Mouse (Mus musculus): ENCODE data around the gene Cdh12. TPM values are rescaled to one million over a fixed set of nuclear protein-coding genes. Genes with fewer than 3 reads are reported as not detected.

Cdh12 gene
- polyA plus RNA-seq, 1 experiment, result not detected

- no peak for TF ChIP-seq GATA1 (IDR thresholded peaks at IDR 0.05; ENCODE audit: low read length)
Measured at GRCm38 (mm10) chr15:20928221-20928620, 479.2 kb downstream of the Cdh12 start.

GRCm38 (mm10) chr15:20944000-20944399 lies 494.9 kb downstream of the Cdh12 start:
- no peak for TF ChIP-seq GATA1 (IDR thresholded peaks at IDR 0.05; ENCODE audit: low read length)

GRCm38 (mm10) chr15:20967463-20967862 lies 518.4 kb downstream of the Cdh12 start:
- TF ChIP-seq GATA1 (IDR thresholded peaks at IDR 0.05; ENCODE audit: low read length), result no peak

GRCm38 (mm10) chr15:20971041-20971440 lies 522.0 kb downstream of the Cdh12 start:
- TF ChIP-seq GATA1 (IDR thresholded peaks at IDR 0.05; ENCODE audit: low read length), result no peak

- no peak for TF ChIP-seq GATA1 (IDR thresholded peaks at IDR 0.05; ENCODE audit: low read length)
Measured at GRCm38 (mm10) chr15:21000541-21000940, 551.5 kb downstream of the Cdh12 start.

GRCm38 (mm10) chr15:21007931-21008330 lies 558.9 kb downstream of the Cdh12 start:
- no peak for TF ChIP-seq GATA1 (IDR thresholded peaks at IDR 0.05; ENCODE audit: low read length)

GRCm38 (mm10) chr15:21008487-21008886 lies 559.4 kb downstream of the Cdh12 start:
- TF ChIP-seq GATA1 (IDR thresholded peaks at IDR 0.05; ENCODE audit: low read length), result no peak

GRCm38 (mm10) chr15:21008969-21009368 lies 559.9 kb downstream of the Cdh12 start:
- no peak for TF ChIP-seq GATA1 (IDR thresholded peaks at IDR 0.05; ENCODE audit: low read length)

- no peak for TF ChIP-seq GATA1 (IDR thresholded peaks at IDR 0.05; ENCODE audit: low read length)
Measured at GRCm38 (mm10) chr15:21063683-21064082, 614.6 kb downstream of the Cdh12 start.

GRCm38 (mm10) chr15:21069264-21069663 lies 620.2 kb downstream of the Cdh12 start:
- no peak for TF ChIP-seq GATA1 (IDR thresholded peaks at IDR 0.05; ENCODE audit: low read length)

- no peak for TF ChIP-seq GATA1 (IDR thresholded peaks at IDR 0.05; ENCODE audit: low read length)
Measured at GRCm38 (mm10) chr15:21092824-21093223, 643.8 kb downstream of the Cdh12 start.

- TF ChIP-seq GATA1 (IDR thresholded peaks at IDR 0.05; ENCODE audit: low read length), result no peak
Measured at GRCm38 (mm10) chr15:21109009-21109841, 660.2 kb downstream of the Cdh12 start.

GRCm38 (mm10) chr15:21109889-21110500 lies 660.9 kb downstream of the Cdh12 start:
- TF ChIP-seq GATA1 (IDR thresholded peaks at IDR 0.05; ENCODE audit: low read length), result no peak

- TF ChIP-seq GATA1 (IDR thresholded peaks at IDR 0.05; ENCODE audit: low read length), result no peak
Measured at GRCm38 (mm10) chr15:21110874-21111603, 662.0 kb downstream of the Cdh12 start.

- TF ChIP-seq GATA1 (IDR thresholded peaks at IDR 0.05; ENCODE audit: low read length), result no peak
Measured at GRCm38 (mm10) chr15:21130660-21131059, 681.6 kb downstream of the Cdh12 start.

- no peak for TF ChIP-seq GATA1 (IDR thresholded peaks at IDR 0.05; ENCODE audit: low read length)
Measured at GRCm38 (mm10) chr15:21132999-21133398, 683.9 kb downstream of the Cdh12 start.

Data from G1E-ER4 (cell line).